ENCODE assay signal across 22 mouse cellular contexts in genomic region chrX:147535616-147536015, GRCm38 (mm10).
"Had no signal": no experiment of that assay in that cellular context is flagged by ENCODE, and none has a peak within 500 bp of the region (broad histone marks: within the 10 kb centered on the region; RNA-seq: fewer than 3 reads in every experiment).

No protein-coding gene starts in this region.

- DNase-seq: gastrocnemius, postnatal 14 days; gastrocnemius, postnatal 36 days; heart, adult 11 months; heart, adult 2 months; kidney, adult 2 months; kidney, adult 9 months; kidney, postnatal 14 days; kidney, postnatal 36 days; layer of hippocampus, adult 9-11 months; layer of hippocampus, postnatal 36 days; left cerebral cortex, postnatal 4 days had no signal

- H3K27ac ChIP-seq: heart, adult 2 months; heart, embryonic 13.5 days; heart, embryonic 15.5 days; hindbrain, embryonic 13.5 days; hindbrain, embryonic 15.5 days; hindbrain, postnatal 0 days; kidney, embryonic 15.5 days; kidney, postnatal 0 days; limb, embryonic 13.5 days; limb, embryonic 15.5 days; liver, embryonic 12.5 days; liver, embryonic 14.5 days had no signal

- H3K36me3 ChIP-seq: heart, embryonic 13.5 days; heart, embryonic 15.5 days; hindbrain, embryonic 13.5 days; hindbrain, embryonic 15.5 days; kidney, embryonic 15.5 days; limb, embryonic 13.5 days; limb, embryonic 15.5 days; liver, embryonic 12.5 days had no signal

- H3K4me3 ChIP-seq: heart, adult 2 months; heart, embryonic 13.5 days; heart, embryonic 15.5 days; hindbrain, embryonic 13.5 days; hindbrain, embryonic 15.5 days; kidney, embryonic 15.5 days; limb, embryonic 13.5 days; limb, embryonic 15.5 days; liver, embryonic 12.5 days had no signal

- H3K27me3 ChIP-seq: heart, embryonic 13.5 days; heart, embryonic 15.5 days; hindbrain, embryonic 13.5 days; hindbrain, embryonic 15.5 days; kidney, embryonic 15.5 days; limb, embryonic 13.5 days; limb, embryonic 15.5 days; liver, embryonic 12.5 days had no signal

- H3K4me1 ChIP-seq: heart, embryonic 15.5 days; hindbrain, embryonic 13.5 days; hindbrain, embryonic 15.5 days; kidney, embryonic 15.5 days; limb, embryonic 13.5 days; limb, embryonic 15.5 days; liver, embryonic 12.5 days had no signal
